Mouse (Mus musculus) heart, adult 2 months (tissue): ENCODE data around the gene Ddx43. TPM values are rescaled to one million over a fixed set of nuclear protein-coding genes. Genes with fewer than 3 reads are reported as not detected.

Source experiments
- DNase-seq, 2 experiments: peaks; one replicate each; pipeline ENCODE4 v3.0.0; 2021
- H3K27ac ChIP-seq: fragments of 200-600 bp; 2 replicates; pipeline ENCODE4 v1.8.1; 2022
- H3K27me3 ChIP-seq: fragments of 200-500 bp; 2 replicates; pipeline ENCODE4 v1.6.1; 2012; ENCODE audit warnings: mild to moderate bottlenecking, low read length, inconsistent platforms, mixed read lengths; ENCODE audit not compliant: control insufficient read depth, insufficient read depth
- H3K36me3 ChIP-seq: fragments of 200-500 bp; 2 replicates; pipeline ENCODE4 v1.6.1; 2012; ENCODE audit warnings: low read length, inconsistent platforms; ENCODE audit not compliant: control insufficient read depth, insufficient read depth
- H3K4me1 ChIP-seq: fragments of 200-500 bp; 2 replicates; pipeline ENCODE4 v1.6.1; 2011; ENCODE audit warnings: low read length; ENCODE audit not compliant: control insufficient read depth, insufficient read depth
- H3K4me3 ChIP-seq: fragments of 200-600 bp; 2 replicates; pipeline ENCODE4 v1.8.1; 2022
- H3K79me2 ChIP-seq: fragments of 200-500 bp; replicated peaks from 2 replicates; pipeline ENCODE4 v1.6.1; 2012; ENCODE audit warnings: mild to moderate bottlenecking, inconsistent platforms, low read length, moderate library complexity, mixed read lengths; ENCODE audit not compliant: control insufficient read depth, insufficient read depth
- H3K9ac ChIP-seq: fragments of 200-500 bp; 2 replicates; pipeline ENCODE4 v1.6.1; 2012; ENCODE audit warnings: low read depth, mild to moderate bottlenecking, control low read depth, inconsistent platforms, low read length, mixed read lengths
- CTCF ChIP-seq: fragments of 200-600 bp; IDR thresholded peaks from 2 replicates; pipeline ENCODE4 v1.8.1; 2022; ENCODE audit warnings: antibody characterized with exemption, mild to moderate bottlenecking, moderate library complexity
- EP300 ChIP-seq: fragments of 200-500 bp; IDR thresholded peaks from 2 replicates; pipeline ENCODE4 v1.6.1; 2011; ENCODE audit warnings: low read depth, low read length, control low read depth; ENCODE audit not compliant: insufficient read depth
- POLR2A ChIP-seq: fragments of 200-500 bp; IDR thresholded peaks from 2 replicates; pipeline ENCODE4 v1.6.1; 2011; ENCODE audit warnings: mild to moderate bottlenecking, low read depth, low read length, control low read depth; ENCODE audit not compliant: insufficient read depth
- WGBS: fragments of 180-500 bp; shearing (Covaris S2); methylation state at CpG from one replicate; pipeline ENCODE4 v1.1.7; 2018; 5-methylcytosine and 5-hydroxymethylcytosine counted together
- intact Hi-C: fragments of 180-260 bp; cut with DNase I; formaldehyde crosslinking; loops from one replicate; pipeline ENCODE4 v1.15.1; 2025
- polyA plus RNA-seq: library from polyadenylated mRNA; depleted of rRNA; stranded (reverse); fragments of >200 nt; gene quantifications from 2 replicates; pipeline ENCODE4 v1.2.3, GENCODE M21; 2012
- total RNA-seq, 2 experiments: library from RNA; stranded (reverse); gene quantifications; 2 replicates each; pipeline ENCODE4 v1.2.3; 2021

The Ddx43 gene
- total and polyA plus RNA-seq, 3 experiments = not detected

DNA sequence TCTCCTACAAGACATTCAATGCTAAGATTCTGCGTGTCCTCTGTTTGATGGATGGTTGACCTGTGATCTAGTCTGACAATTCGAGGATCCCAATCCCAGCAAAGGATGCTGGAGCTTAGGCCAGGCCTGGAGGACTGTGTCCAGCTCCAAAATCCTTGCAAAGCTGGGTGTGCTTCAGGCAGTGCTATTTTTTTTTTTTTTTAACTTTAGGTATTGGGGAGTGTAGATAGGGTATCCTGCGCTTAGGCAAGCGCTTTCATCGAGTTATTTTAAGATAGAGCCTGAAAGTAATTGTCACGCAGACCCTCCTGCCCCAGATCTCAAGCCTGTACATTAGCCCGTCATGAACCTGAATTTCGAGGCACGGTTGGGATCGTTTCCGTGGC is 340 bp upstream of the Ddx43 start:
- peaks cover 16% of the 10 kb centered on the region for H3K27me3 ChIP-seq
- 32% methylated on average over 11 of the region's 11 CpGs for WGBS
- H3K4me3 ChIP-seq = no peak overlapping the region

DNA sequence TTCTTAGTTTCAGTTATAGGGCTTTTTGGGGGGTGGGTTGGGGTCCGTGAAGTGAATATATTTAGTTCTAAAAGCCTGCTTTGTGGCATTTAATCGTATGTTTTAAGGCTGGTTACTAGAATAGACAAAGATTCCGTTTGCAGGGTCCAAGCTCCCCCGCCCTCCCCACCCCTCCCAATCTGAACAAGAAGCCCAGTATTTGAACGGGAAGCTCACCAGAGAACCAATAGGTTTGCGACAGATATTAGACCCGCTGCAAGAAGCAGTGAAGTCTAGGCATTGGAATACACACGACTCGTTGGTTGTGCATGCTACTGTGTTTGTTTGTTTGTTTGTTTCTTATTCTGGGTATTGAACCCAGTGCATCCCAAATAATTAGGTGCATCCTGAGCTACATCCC is 940 bp downstream of the Ddx43 start:
- no peak overlapping the region for H3K4me3 ChIP-seq
- no peak overlapping the region for H3K9ac ChIP-seq
- intact Hi-C loops = no loop called here
- WGBS = 54% methylated on average over 9 of the region's 9 CpGs
- no peak for TF ChIP-seq POLR2A
- TF ChIP-seq EP300 = no peak
- TF ChIP-seq CTCF = no peak
- no peak for DNase-seq
- no peaks in the 10 kb centered on the region for H3K36me3 ChIP-seq
- no peaks in the 10 kb centered on the region for H3K79me2 ChIP-seq
- no peaks in the 10 kb centered on the region for H3K4me1 ChIP-seq
- no peak overlapping the region for H3K27ac ChIP-seq
- peaks cover 16% of the 10 kb centered on the region for H3K27me3 ChIP-seq

More for the DNA sequence above, 340 bp upstream of the Ddx43 start:
- H3K4me1 ChIP-seq = no peaks in the 10 kb centered on the region
- H3K36me3 ChIP-seq = no peaks in the 10 kb centered on the region
- H3K79me2 ChIP-seq = no peaks in the 10 kb centered on the region
- intact Hi-C loops = no loop called here
- no peak for TF ChIP-seq POLR2A
- no peak for TF ChIP-seq EP300
- no peak for TF ChIP-seq CTCF
- H3K27ac ChIP-seq = no peak overlapping the region
- DNase-seq = no peak
- no peak overlapping the region for H3K9ac ChIP-seq

DNA sequence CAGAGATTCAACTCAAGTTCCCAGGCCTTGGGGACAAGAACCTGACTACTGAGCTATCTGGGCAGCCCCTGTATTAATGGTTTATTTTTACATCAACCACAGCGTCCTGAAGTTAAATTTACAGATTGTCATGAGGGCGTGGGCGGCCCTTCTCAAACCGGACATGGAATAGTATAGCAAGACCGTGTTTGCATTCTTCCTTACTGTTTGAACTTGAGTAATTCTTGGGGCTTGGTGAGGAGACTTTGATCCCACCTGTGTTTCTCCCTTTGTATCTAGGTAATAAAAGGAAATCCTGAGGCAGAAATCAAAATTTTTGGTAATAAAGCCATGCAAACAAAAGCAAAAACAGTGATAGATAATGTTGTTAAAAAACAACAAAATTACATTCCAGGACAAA is 5.0 kb downstream of the Ddx43 start:
- Histone ChIP-seq H3K79me2 (no peaks in the 10 kb centered on the region), H3K4me3 (no peak overlapping the region), H3K4me1 (no peaks in the 10 kb centered on the region), H3K27ac (no peak overlapping the region), H3K36me3 (no peaks in the 10 kb centered on the region), H3K27me3 (peaks cover 6% of the 10 kb centered on the region), H3K9ac (no peak overlapping the region)
- 77% methylated on average over 5 of the region's 5 CpGs for WGBS
- DNase-seq = no peak
- intact Hi-C loops = no loop called here
- no peak for TF ChIP-seq POLR2A
- TF ChIP-seq EP300 = no peak
- no peak for TF ChIP-seq CTCF

DNA sequence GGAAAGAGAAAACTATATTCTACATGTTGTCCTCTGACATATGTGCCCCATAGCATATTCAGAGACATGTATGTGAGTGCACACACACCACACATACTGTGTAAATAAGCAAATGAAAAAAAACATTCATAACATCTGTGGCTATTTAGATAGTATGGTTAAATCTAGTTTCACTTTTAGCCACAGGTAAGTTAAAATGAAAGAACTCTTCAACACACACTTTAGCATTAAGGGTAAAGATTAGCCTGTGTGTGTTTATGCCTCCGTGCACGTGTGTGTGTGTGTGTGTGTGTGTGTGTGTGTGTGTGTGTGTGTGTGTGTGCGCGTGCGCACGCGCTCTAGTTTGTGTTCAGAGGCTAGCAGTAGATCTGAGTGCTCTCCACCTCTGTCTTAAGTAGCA is 6.0 kb downstream of the Ddx43 start:
- WGBS = 87% methylated on average over 7 of the region's 7 CpGs
- TF ChIP-seq EP300 (no peak), POLR2A (no peak), CTCF (no peak)
- no peaks in the 10 kb centered on the region for H3K4me1 ChIP-seq
- no peak for DNase-seq
- no peaks in the 10 kb centered on the region for H3K36me3 ChIP-seq
- H3K4me3 ChIP-seq = no peak overlapping the region
- no peaks in the 10 kb centered on the region for H3K27me3 ChIP-seq
- H3K27ac ChIP-seq = no peak overlapping the region
- no peak overlapping the region for H3K9ac ChIP-seq
- intact Hi-C loops = no loop called here
- H3K79me2 ChIP-seq = no peaks in the 10 kb centered on the region

DNA sequence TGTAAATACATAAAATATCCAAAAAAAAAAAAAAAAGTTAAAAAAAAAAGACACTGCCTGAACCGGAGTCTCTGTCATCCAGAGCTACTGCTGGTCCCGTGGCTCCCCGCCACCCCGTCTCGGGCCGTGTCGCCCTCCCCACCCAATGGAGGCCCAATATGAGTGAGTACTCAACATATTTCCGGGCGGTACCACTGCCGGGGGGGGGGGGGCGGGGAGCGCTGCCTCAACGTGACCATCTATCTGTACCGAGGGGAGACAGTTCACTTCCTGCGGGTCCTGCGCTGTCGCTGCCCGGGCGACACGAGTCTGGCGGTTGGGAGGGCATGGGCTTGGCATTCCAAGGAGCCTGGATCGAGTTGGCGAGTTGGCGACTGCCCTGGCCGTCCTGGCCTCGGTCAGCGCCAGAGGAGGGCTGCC is 31.8 kb downstream of the Ddx43 start:
- no peaks in the 10 kb centered on the region for H3K27me3 ChIP-seq
- H3K4me3 ChIP-seq = no peak overlapping the region
- no peak for DNase-seq
- intact Hi-C loops = no loop called here
- H3K9ac ChIP-seq = no peak overlapping the region
- H3K79me2 ChIP-seq = no peaks in the 10 kb centered on the region
- no peak overlapping the region for H3K27ac ChIP-seq
- 16% methylated on average over 27 of the region's 27 CpGs for WGBS
- no peaks in the 10 kb centered on the region for H3K4me1 ChIP-seq
- no peaks in the 10 kb centered on the region for H3K36me3 ChIP-seq
- no peak for TF ChIP-seq POLR2A
- no peak for TF ChIP-seq EP300
- no peak for TF ChIP-seq CTCF

DNA sequence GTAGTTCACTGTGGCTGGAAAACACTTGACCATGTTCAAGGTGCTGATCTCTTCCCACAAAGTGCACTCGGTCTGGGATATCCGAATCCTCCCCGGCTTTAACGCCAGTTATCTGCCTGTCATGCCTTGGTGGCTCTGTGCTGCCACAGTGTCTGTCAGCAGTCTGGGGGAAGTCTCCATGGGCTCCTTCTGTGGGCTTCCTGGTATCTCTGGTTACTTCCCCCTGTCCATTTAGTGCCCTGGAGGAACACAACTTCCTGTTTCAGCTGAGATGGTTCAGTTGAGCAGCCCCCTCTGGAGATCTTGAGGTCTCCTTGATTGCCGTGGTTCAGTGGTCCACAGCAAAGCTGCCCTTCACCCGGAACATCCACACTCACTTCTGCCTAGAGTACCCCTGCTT is 32.6 kb downstream of the Ddx43 start:
- TF ChIP-seq CTCF (no peak), POLR2A (no peak), EP300 (no peak)
- 61% methylated on average over 6 of the region's 6 CpGs for WGBS
- Histone ChIP-seq H3K27ac (no peak overlapping the region), H3K79me2 (no peaks in the 10 kb centered on the region), H3K4me3 (no peak overlapping the region), H3K27me3 (no peaks in the 10 kb centered on the region), H3K4me1 (no peaks in the 10 kb centered on the region), H3K36me3 (no peaks in the 10 kb centered on the region), H3K9ac (no peak overlapping the region)
- peak in 1 of 2 experiments; percentile 19 for DNase-seq
- intact Hi-C loops = no loop called here
